Mouse (Mus musculus): ENCODE measurements around the gene Tab1. TPM values are rescaled to one million over a fixed set of nuclear protein-coding genes. Genes with fewer than 3 reads are reported as not detected.
A peak's percentile ranks its signal among the peaks of the same experiment; 100 is the strongest.

The Tab1 gene
- total RNA-seq, 4 experiments from 2014 or later = 24.4 to 30.0 (median 26.9) TPM

DNA sequence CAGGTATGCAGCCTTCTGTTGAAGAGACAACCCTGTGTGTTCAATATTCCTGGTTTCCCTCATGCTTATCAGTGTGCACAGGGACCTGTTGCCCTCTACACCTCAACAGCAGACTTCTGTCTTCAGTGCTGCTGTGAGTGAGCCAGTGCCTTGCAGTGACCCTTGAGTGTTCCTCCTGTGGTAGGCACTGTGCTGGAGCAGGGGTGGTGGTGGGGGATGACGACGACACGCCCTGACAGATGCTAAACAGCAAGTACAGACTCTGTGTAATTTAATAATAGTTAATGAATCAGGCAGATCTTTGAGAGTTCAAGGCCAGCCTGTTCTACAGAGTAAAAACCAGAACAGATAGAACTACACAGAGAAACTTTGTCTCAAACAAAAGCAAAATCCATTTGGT is 3.7 kb downstream of the Tab1 start:
- no peak for DNase-seq (ENCODE audit: low spot score in 2 of 2)

GRCm38 (mm10) chr15:80137945-80138791 is 5.2 kb downstream of the Tab1 start:
- DNase-seq (ENCODE audit: low spot score in 2 of 2) = peak; percentile 37 to 90

DNA sequence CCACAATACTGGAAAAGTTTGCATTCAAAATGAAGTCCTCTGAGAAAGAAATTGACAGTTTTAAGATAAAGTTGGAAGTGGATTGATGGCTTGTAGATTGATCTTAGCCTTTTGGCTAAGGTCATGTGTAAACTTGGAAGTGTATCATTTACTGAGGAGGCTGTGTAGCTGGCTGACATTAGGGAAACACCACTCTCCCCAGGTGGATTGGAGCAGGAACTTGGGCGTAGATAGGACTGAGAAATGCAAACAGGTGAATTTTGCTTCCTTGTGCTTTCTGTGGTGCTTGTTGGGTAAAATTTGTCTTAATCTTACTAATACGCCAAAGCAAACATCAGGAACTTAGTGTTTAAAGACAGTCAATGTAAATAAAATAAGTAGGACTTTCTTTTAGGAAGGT is 7.4 kb downstream of the Tab1 start:
- no peak for DNase-seq (ENCODE audit: low spot score in 2 of 2)

DNA sequence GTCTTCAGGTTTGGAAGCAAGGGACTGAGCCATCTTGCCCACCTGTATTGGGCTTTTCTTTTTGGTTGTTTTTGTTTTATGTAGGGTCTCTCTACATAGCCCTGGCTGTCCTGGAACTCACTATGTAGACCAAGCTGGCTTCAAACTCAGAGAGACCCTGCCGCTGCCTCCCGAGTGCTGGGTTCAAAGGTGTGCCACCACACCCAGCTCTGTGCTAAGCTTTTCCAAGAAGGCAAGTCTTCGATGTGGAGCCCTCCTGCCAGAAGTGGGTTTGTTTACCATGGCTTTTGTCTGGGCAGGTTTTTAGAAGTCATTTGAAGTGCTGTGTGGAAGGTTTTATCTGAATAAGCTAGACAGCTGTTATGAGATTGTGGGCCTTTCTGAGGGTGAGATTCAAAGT is 8.0 kb downstream of the Tab1 start:
- no peak for DNase-seq (ENCODE audit: low spot score in 2 of 2)

GRCm38 (mm10) chr15:80142130-80142529 is 9.2 kb downstream of the Tab1 start:
- DNase-seq (ENCODE audit: low spot score in 2 of 2) = no peak

DNA sequence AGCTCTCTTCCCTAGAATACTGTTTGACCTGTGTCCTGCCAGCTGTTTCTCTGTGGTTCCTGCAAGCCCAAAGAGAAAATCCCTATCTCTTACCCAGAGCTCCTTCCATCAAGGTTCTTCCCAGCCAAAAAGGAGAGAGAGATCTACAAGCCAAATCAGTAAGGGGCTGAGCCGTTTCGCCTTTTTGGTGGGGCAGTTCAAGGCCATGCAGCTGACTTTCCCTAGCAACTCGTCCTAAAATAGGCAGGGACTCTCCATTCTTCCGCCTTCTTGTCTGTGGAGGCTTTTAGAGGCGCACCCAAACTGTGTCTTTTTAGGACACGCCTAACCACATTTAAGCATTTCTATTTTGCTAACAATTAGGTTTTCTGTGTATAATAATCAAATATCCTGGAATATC is 10.8 kb downstream of the Tab1 start:
- no peak for DNase-seq (ENCODE audit: low spot score in 2 of 2)

DNA sequence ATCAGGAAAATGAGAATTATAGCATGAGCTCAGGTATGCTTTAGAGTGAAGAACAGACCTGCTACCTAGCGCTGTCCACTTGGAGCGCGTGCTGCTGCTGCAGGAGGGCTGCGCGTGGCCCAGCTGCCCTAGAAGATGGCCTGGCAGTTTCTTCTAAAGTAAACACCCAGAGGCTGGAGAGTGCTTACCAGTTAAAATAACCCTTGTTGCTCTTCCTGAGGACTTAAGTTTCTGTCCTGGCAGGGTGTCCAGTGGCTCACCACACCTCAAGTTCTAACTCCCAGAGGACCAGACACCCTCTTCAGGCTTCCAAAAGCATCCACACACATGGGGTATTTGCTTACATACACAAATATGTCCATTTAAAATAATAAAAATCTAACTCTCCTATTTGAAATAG is 12.5 kb downstream of the Tab1 start:
- no peak for DNase-seq (ENCODE audit: low spot score in 2 of 2)

DNA sequence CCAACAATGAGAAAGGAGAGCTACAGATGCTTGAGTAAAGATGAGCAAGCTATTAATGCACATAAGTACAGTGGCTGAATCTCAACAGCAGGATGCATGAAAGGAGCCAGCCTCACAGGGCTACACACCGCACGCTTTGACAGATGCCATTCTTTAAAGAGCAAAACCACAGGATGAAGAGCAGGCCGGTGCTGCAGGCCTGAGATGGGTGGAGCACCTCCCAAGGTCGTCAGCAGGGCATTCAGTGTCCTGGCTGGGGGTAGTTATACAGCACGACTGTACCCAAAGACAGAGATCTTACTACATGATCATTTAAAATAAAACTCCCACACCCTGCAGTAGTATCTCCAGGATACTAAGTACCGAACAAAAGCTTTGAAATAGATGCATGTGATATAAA is 13.2 kb downstream of the Tab1 start:
- no peak for DNase-seq (ENCODE audit: low spot score in 2 of 2)

GRCm38 (mm10) chr15:80147090-80147489 is 14.2 kb downstream of the Tab1 start:
- DNase-seq (ENCODE audit: low spot score in 2 of 2) = no peak

GRCm38 (mm10) chr15:80147511-80147910 is 14.6 kb downstream of the Tab1 start:
- DNase-seq (ENCODE audit: low spot score in 2 of 2) = no peak

- no peak for DNase-seq (ENCODE audit: low spot score in 2 of 2)
Measured at GRCm38 (mm10) chr15:80148565-80148964, 15.6 kb downstream of the Tab1 start.

DNA sequence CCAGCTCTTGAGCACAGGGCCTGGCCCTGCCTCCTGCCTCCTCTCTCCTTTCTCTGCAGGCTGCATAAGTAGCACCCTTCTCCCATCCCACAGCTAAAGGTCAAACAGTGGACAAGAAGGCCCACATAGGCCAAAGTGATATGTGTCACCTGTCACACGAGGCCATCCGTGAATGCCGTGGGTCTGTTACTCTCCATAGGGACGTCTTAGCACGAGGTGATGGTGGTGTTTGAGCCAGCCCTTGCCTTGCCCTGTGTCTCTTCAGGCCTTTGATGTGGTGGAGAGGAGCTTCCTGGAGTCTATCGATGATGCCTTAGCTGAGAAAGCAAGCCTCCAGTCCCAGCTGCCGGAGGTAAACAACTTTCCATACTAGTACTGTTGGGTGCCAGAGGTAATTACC is 16.6 kb downstream of the Tab1 start:
- DNase-seq (ENCODE audit: low spot score in 2 of 2) = no peak

- DNase-seq (ENCODE audit: low spot score in 2 of 2) = no peak
Measured at GRCm38 (mm10) chr15:80152663-80153062, 19.7 kb downstream of the Tab1 start.

- no peak for DNase-seq (ENCODE audit: low spot score in 2 of 2)
Measured at GRCm38 (mm10) chr15:80153757-80154156, 20.8 kb downstream of the Tab1 start.

DNA sequence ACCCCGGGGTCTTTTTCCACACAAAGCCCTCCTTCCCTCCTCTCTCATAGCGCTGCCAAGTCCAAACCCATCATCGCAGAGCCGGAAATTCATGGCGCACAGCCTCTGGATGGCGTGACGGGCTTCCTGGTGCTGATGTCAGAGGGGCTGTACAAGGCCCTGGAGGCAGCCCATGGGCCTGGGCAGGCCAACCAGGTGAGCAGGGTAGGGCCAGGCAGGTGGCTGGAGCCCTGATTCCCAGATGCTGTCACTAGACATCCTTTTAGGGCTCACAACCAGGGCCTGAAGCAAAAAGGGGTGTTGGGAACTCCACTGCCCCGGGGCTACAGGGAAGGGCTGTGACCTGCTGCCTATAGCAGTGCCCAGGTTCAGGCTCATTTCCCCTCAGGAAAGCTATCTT is 22.8 kb downstream of the Tab1 start:
- DNase-seq (ENCODE audit: low spot score in 2 of 2) = no peak

DNA sequence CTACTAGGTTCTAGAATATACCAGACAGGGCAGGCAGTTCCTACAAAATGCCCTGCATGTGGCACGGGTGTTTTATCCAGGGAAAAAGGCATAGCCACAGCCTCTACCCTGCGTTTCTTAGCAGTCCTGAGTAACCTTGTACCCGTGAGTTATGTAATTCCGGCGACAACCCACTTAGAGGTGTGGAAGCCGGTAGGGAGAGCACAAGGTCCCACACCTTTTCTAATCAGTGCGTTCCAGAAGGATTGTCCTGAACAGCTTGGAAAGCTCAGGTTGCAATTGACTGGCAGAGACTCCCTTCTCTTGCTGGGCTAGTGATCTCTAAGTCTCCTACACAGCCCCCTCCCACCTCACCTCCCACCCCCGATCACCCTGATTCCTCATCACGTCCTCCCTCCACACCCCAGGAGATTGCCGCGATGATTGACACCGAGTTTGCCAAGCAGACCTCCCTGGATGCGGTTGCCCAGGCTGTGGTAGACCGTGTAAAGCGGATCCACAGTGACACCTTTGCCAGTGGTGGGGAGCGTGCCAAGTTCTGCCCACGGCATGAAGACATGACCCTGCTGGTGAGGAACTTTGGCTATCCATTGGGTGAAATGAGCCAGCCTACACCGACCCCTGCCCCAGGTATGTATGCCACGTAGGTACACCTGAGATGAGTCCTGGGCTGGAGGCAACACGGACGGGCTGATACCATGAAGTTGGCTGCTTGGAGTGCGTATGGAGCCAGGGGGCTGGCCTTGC is 24.4 kb downstream of the Tab1 start:
- DNase-seq (ENCODE audit: low spot score in 2 of 2) = no peak

- DNase-seq (ENCODE audit: low spot score in 2 of 2) = no peak
Measured at GRCm38 (mm10) chr15:80158001-80158706, 25.2 kb downstream of the Tab1 start.

GRCm38 (mm10) chr15:80158707-80159090 is 25.8 kb downstream of the Tab1 start:
- DNase-seq (ENCODE audit: low spot score in 2 of 2) = no peak

DNA sequence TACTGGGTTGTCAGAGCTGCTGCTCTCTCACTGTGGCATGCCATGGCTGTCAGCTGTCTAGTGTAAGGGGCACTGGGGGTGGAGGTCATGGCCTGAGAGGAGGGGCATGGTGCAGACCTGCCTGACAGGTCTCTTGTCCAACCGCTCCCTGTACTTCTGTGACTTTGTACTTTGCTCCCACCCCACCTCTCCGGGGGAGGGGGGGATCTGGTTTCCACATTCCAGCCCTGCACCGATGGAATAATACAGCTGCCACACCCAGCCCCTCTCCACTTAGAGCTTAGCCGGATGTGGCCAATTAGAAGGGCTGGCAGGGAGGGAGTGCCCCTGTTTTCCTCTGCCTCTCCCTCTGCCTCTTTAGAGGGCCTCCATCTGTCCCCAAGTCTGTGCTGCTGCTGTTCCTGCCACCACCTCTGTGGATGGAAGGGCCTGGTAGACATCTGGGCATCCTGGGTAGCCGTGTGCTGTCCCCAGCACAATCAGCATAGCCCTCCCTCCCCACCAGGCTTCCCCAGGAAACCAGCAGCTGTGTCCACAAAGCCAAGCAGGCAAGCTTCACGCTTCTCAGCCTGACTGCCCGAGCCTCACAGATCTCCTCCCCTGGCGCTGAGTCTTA is 26.5 kb downstream of the Tab1 start:
- DNase-seq (ENCODE audit: low spot score in 2 of 2) = no peak

DNA sequence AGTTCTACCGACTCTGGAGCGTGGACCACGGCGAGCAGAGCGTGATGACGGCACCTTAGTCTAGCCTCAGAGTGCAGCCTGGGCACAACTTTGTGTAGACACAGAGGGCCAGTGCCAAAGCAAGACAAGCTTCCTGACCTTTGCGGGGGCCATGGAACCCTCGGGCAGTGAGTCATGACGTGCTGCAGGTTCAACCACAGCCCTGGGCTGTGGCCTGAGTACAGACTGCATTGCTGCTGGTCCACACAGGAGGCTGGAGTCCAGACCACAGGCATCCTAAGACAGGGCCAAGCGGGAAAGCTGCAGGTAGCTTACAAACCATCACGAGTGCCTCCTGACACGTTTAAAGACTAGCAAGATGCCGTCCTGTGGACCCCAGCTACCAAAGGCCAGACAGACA is 27.3 kb downstream of the Tab1 start:
- DNase-seq (ENCODE audit: low spot score in 2 of 2) = no peak

GRCm38 (mm10) chr15:80160726-80161125 is 27.8 kb downstream of the Tab1 start:
- DNase-seq (ENCODE audit: low spot score in 2 of 2) = no peak

GRCm38 (mm10) chr15:80161199-80161598 is 28.3 kb downstream of the Tab1 start:
- DNase-seq (ENCODE audit: low spot score in 2 of 2) = no peak

All from left cerebral cortex, adult 8-10 months (tissue).